Comparison of ENCODE assay signal across 10 mouse cellular contexts in the genomic region with DNA sequence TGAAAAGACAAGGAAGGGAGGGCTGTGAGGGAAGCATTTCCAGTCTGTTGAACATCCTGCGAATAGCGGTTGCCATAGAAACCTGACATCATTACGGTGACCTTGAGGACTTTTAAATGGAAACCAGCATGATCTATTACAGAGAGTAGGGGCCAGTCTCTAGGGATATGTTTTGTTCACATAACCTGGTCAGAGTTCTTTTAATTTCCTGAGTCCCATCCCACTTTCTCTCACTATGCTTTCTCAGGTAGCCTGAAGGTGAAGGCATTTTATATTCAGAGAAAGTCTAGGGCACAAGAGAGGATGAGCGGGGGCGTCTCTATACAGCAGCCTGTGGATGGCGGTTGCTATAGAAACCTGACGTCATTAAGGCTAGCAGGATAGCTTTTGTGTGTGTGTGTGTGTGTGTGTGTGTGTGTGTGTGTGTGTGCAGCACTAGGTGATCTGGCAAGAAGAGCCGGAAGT. TPM values are rescaled to one million over a fixed set of nuclear protein-coding genes. Genes with fewer than 3 reads are reported as not detected.
DNase-seq lines count a peak whose midpoint lies in the region; ATAC-seq and TF ChIP-seq lines count a peak whose summit lies in the region.
"Had no signal": no experiment of that assay in that cellular context is flagged by ENCODE, and none has a peak within 500 bp of the region (broad histone marks: within the 10 kb centered on the region; RNA-seq: fewer than 3 reads in every experiment).

No protein-coding gene starts in this region.

- no peaks in the 10 kb centered on the region for H3K4me1 ChIP-seq in kidney, embryonic 14.5 days (ENCODE audit: control insufficient read depth, insufficient read depth, low read length)
- peaks cover 5% of the 10 kb centered on the region; the same call in 1 of the 2 replicates for H3K4me1 ChIP-seq in embryonic facial prominence, embryonic 10.5 days
- no peaks in the 10 kb centered on the region for H3K4me1 ChIP-seq in midbrain, postnatal 0 days (ENCODE audit: insufficient read depth, low read length)

- no peaks in the 10 kb centered on the region for H3K9me3 ChIP-seq in kidney, embryonic 14.5 days (ENCODE audit: control insufficient read depth, low read length)
- no peaks in the 10 kb centered on the region for H3K9me3 ChIP-seq in embryonic facial prominence, embryonic 10.5 days
- no peaks in the 10 kb centered on the region for H3K9me3 ChIP-seq in midbrain, postnatal 0 days (ENCODE audit: low read length)
- H3K9me3 ChIP-seq: G1E had no signal

- H3K9ac ChIP-seq in kidney, embryonic 14.5 days (ENCODE audit: low read depth, low read length), result no peak overlapping the region
- no peak overlapping the region for H3K9ac ChIP-seq in midbrain, postnatal 0 days (replicated peaks; ENCODE audit: low read length, poor library complexity, severe bottlenecking)

- H3K36me3 ChIP-seq in kidney, embryonic 14.5 days (ENCODE audit: control insufficient read depth, insufficient read depth, low read length), result no peaks in the 10 kb centered on the region
- no peaks in the 10 kb centered on the region for H3K36me3 ChIP-seq in embryonic facial prominence, embryonic 10.5 days (replicated peaks)
- H3K36me3 ChIP-seq in midbrain, postnatal 0 days (ENCODE audit: insufficient read depth, low read length), result no peaks in the 10 kb centered on the region
- H3K36me3 ChIP-seq: G1E had no signal

- 0 out of 2 replicates have a peak overlapping the region, but pooled peaks have one; percentile 15 for H3K4me2 ChIP-seq in kidney, embryonic 14.5 days (replicated peaks; ENCODE audit: low read depth, low read length)
- H3K4me2 ChIP-seq in midbrain, postnatal 0 days (ENCODE audit: low read depth, low read length, poor library complexity, severe bottlenecking), result peak overlapping the region; percentile 26; the same call in 1 of the 2 replicates

- no peaks in the 10 kb centered on the region; the same call in 1 of the 2 replicates for H3K27me3 ChIP-seq in kidney, embryonic 14.5 days (ENCODE audit: control insufficient read depth, insufficient read depth, low read length)
- peaks cover 10% of the 10 kb centered on the region for H3K27me3 ChIP-seq in embryonic facial prominence, embryonic 10.5 days (replicated peaks; ENCODE audit: low read depth, poor library complexity, severe bottlenecking)
- no peaks in the 10 kb centered on the region for H3K27me3 ChIP-seq in midbrain, postnatal 0 days (ENCODE audit: insufficient read depth, low read length)

- ATAC-seq in kidney, embryonic 14.5 days (ENCODE audit: low FRiP score, low TSS enrichment), result peak; percentile 90
- peak; percentile 96 for ATAC-seq in midbrain, postnatal 0 days (ENCODE audit: low FRiP score)

- no peak overlapping the region for H3K4me3 ChIP-seq in kidney, embryonic 14.5 days (ENCODE audit: low read length)
- peak overlapping the region; percentile 37 for H3K4me3 ChIP-seq in embryonic facial prominence, embryonic 10.5 days
- H3K4me3 ChIP-seq in midbrain, postnatal 0 days (ENCODE audit: low read depth, low read length), result no peak overlapping the region

- no peak for DNase-seq in kidney, adult 9 months
- DNase-seq in embryonic facial prominence, embryonic 10.5 days (ENCODE audit: low spot score), result peak; percentile 73
- peak; percentile 26 to 29 for DNase-seq in layer of hippocampus, adult 8-10 months (ENCODE audit: low spot score in 2 of 2)
- peak; percentile 89 for DNase-seq in midbrain, postnatal 0 days (ENCODE audit: low spot score)
- no peak for DNase-seq in liver
- no peak for DNase-seq in spleen, adult 18-20 months
- DNase-seq in urinary bladder, postnatal 4 days (ENCODE audit: low spot score in 2 of 2), result no peak

- H3K27ac ChIP-seq in kidney, embryonic 14.5 days (ENCODE audit: low read depth, low read length), result no peak overlapping the region
- H3K27ac ChIP-seq in embryonic facial prominence, embryonic 10.5 days (replicated peaks), result peak overlapping the region; percentile 75
- H3K27ac ChIP-seq in midbrain, postnatal 0 days (ENCODE audit: low read depth, low read length), result peak overlapping the region; percentile 73
- H3K27ac ChIP-seq: macrophage had no signal

- WGBS in kidney, embryonic 14.5 days, result 28% methylated on average over 8 of the region's 8 CpGs
- WGBS in embryonic facial prominence, embryonic 10.5 days, result 30% methylated on average over 8 of the region's 8 CpGs
- 27% methylated on average over 8 of the region's 8 CpGs for whole genome bisulfite sequencing in midbrain, postnatal 0 days

- TF ChIP-seq CTCF in midbrain, postnatal 0 days (IDR thresholded peaks at IDR 0.05), result no peak

RNA-seq across cellular contexts. Expression of a gene that starts 20.8 kb away (rescaled TPM):
- 502 and 608 TPM in 2 replicates for polyA plus RNA-seq in kidney, embryonic 14.5 days (2014; fragmentation: Nextera tagmentation; extraction: Ambion mirVana)
- 691 TPM in 2 replicates for polyA plus RNA-seq in embryonic facial prominence, embryonic 10.5 days (2016; fragmentation: Nextera tagmentation; extraction: Ambion mirVana)
- total RNA-seq in layer of hippocampus, adult 8-10 months (2022), result 100 to 1,000 TPM; 218 to 305 (median 262) TPM
- 305 and 324 TPM in 2 replicates for total RNA-seq in midbrain, postnatal 0 days (2014; rRNA removed)
- 916 and 923 TPM in 2 replicates for polyA plus RNA-seq in midbrain, postnatal 0 days (2015; fragmentation: Nextera tagmentation; extraction: Ambion mirVana)

RNA-seq across cellular contexts. Expression of a gene that starts 46.0 kb away (rescaled TPM):
- polyA plus RNA-seq in kidney, embryonic 14.5 days (2014; fragmentation: Nextera tagmentation; extraction: Ambion mirVana), result 510 and 726 TPM in 2 replicates
- 471 and 531 TPM in 2 replicates for polyA plus RNA-seq in embryonic facial prominence, embryonic 10.5 days (2016; fragmentation: Nextera tagmentation; extraction: Ambion mirVana)
- total RNA-seq in layer of hippocampus, adult 8-10 months (2022), result 10 to 100 TPM; 94.0 to 97.6 (median 95.5) TPM
- 71.2 and 131 TPM in 2 replicates for total RNA-seq in midbrain, postnatal 0 days (2014; rRNA removed)
- 253 and 259 TPM in 2 replicates for polyA plus RNA-seq in midbrain, postnatal 0 days (2015; fragmentation: Nextera tagmentation; extraction: Ambion mirVana)

Comparison
In these comparisons a context has a peak if more than half of its experiments do, and no peak if none do; other contexts are left out.
1. DNase-seq: peak in embryonic facial prominence, embryonic 10.5 days (single experiment), layer of hippocampus, adult 8-10 months (2 of 2) and midbrain, postnatal 0 days (single experiment); none in kidney, adult 9 months (single experiment), liver (single experiment), spleen, adult 18-20 months (0 of 2) and urinary bladder, postnatal 4 days (0 of 2).